ENCODE assay signal across 8 mouse cellular contexts in genomic region chr3:89872209-89872608, GRCm38 (mm10). TPM values are rescaled to one million over a fixed set of nuclear protein-coding genes. Genes with fewer than 3 reads are reported as not detected.
DNase-seq lines count a peak whose midpoint lies in the region; ATAC-seq and TF ChIP-seq lines count a peak whose summit lies in the region.

No protein-coding gene starts in this region.

- H3K9me3 ChIP-seq in forebrain, embryonic 11.5 days (ENCODE audit: control insufficient read depth, low read length): no peaks in the 10 kb centered on the region

- no peaks in the 10 kb centered on the region for H3K36me3 ChIP-seq in kidney, adult 2 months (ENCODE audit: control insufficient read depth, insufficient read depth, low read length)
- no peaks in the 10 kb centered on the region for H3K36me3 ChIP-seq in forebrain, embryonic 11.5 days (ENCODE audit: control insufficient read depth, insufficient read depth, low read length)

- TF ChIP-seq POLR2A in kidney, adult 2 months (IDR thresholded peaks at IDR 0.05; ENCODE audit: low read depth, low read length): no peak

- no peak overlapping the region for H3K4me3 ChIP-seq in kidney, adult 2 months (ENCODE audit: insufficient read depth, low read depth, low read length)
- H3K4me3 ChIP-seq in forebrain, embryonic 11.5 days (ENCODE audit: low read depth, low read length): no peak overlapping the region

- peak overlapping the region; percentile 64 for H3K27ac ChIP-seq in kidney, adult 2 months (ENCODE audit: insufficient read depth, low read depth, low read length)
- H3K27ac ChIP-seq in forebrain, embryonic 11.5 days (ENCODE audit: low read depth, low read length): no peak overlapping the region

- H3K4me2 ChIP-seq in forebrain, embryonic 11.5 days (ENCODE audit: low read depth, low read length, severe bottlenecking): no peak overlapping the region

- H3K9ac ChIP-seq in forebrain, embryonic 11.5 days (ENCODE audit: low read length): no peak overlapping the region

- no peaks in the 10 kb centered on the region for H3K27me3 ChIP-seq in kidney, adult 2 months (replicated peaks; ENCODE audit: control insufficient read depth, insufficient read depth, low read length)
- no peaks in the 10 kb centered on the region for H3K27me3 ChIP-seq in forebrain, embryonic 11.5 days (ENCODE audit: control insufficient read depth, insufficient read depth, low read length)

- TF ChIP-seq CTCF in kidney, adult 2 months (conservative IDR thresholded peaks at IDR 0.05; ENCODE audit: insufficient read depth, insufficient read length, low read depth, low read length): no peak

- WGBS in kidney, adult 2 months: 52% methylated on average over 7 of the region's 7 CpGs
- WGBS in forebrain, embryonic 11.5 days: 92% methylated on average over 7 of the region's 7 CpGs

- intact Hi-C loops in left cerebral cortex, postnatal 14 days (cut with DNase I): no loop called here

- H3K4me1 ChIP-seq in kidney, adult 2 months (ENCODE audit: control insufficient read depth, insufficient read depth, low read length): no peaks in the 10 kb centered on the region
- H3K4me1 ChIP-seq in forebrain, embryonic 11.5 days (replicated peaks; ENCODE audit: control insufficient read depth, insufficient read depth, low read length): peaks cover 2% of the 10 kb centered on the region; the same call in 1 of the 2 replicates

- no peak for ATAC-seq in forebrain, embryonic 11.5 days (replicated peaks; ENCODE audit: low FRiP score)

- peak; percentile 27 for DNase-seq in kidney, adult 2 months
- DNase-seq in kidney, adult 8-10 months: no peak
- DNase-seq in induced T-regulatory cell, adult 2 months (ENCODE audit: low read depth): peak; percentile 96
- peak; percentile 65 for DNase-seq in lung, postnatal 14 days
- peak; percentile 85 for DNase-seq in thymus, postnatal 25 days
- DNase-seq in layer of hippocampus, adult 9-10 months (ENCODE audit: low spot score): no peak
- no peak for DNase-seq in left cerebral cortex, postnatal 14 days (ENCODE audit: low spot score in 2 of 2)
- DNase-seq in forebrain, embryonic 11.5 days (ENCODE audit: low spot score): no peak

RNA-seq across cellular contexts. Expression of gene Il6ra, which starts 40.8 kb away (rescaled TPM):
- polyA plus RNA-seq in kidney, adult 2 months (2012; rRNA removed): 3.2 and 4.1 TPM in 2 replicates
- 1 to 10 TPM; 3.6 to 4.7 TPM for total RNA-seq in left cerebral cortex, postnatal 14 days (2021)
- 0.15 and 0.27 TPM in 2 replicates for polyA plus RNA-seq in forebrain, embryonic 11.5 days (2014; fragmentation: Nextera tagmentation; extraction: Ambion mirVana)

RNA-seq across cellular contexts. Expression of gene She, which starts 41.0 kb away (rescaled TPM):
- polyA plus RNA-seq in kidney, adult 2 months (2012; rRNA removed): 3.3 and 4.1 TPM in 2 replicates
- total RNA-seq in left cerebral cortex, postnatal 14 days (2021): 1 to 10 TPM; 3.6 to 3.7 TPM
- 2.0 and 2.4 TPM in 2 replicates for polyA plus RNA-seq in forebrain, embryonic 11.5 days (2014; fragmentation: Nextera tagmentation; extraction: Ambion mirVana)

Comparison
In these comparisons a context has a peak if more than half of its experiments do, and no peak if none do; other contexts are left out.
1. DNase-seq: peak in kidney, adult 2 months (single experiment), induced T-regulatory cell, adult 2 months (single experiment), lung, postnatal 14 days (single experiment) and thymus, postnatal 25 days (single experiment); none in kidney, adult 8-10 months (0 of 2), layer of hippocampus, adult 9-10 months (single experiment), left cerebral cortex, postnatal 14 days (0 of 2) and forebrain, embryonic 11.5 days (single experiment).